Mouse (Mus musculus): Measurements from ENCODE around the gene Vax2.

Vax2 gene

GRCm38 (mm10) chr6:83711725-83712475, 836 bp downstream of the Vax2 start:
- no peak for DNase-seq (ENCODE audit: low spot score)

GRCm38 (mm10) chr6:83713271-83714136, 2.4 kb downstream of the Vax2 start:
- no peak for DNase-seq (ENCODE audit: low spot score)

- DNase-seq (ENCODE audit: low spot score): no peak
Observed at GRCm38 (mm10) chr6:83714221-83715123, 3.4 kb downstream of the Vax2 start.

GRCm38 (mm10) chr6:83715461-83716196, 4.6 kb downstream of the Vax2 start:
- DNase-seq (ENCODE audit: low spot score): no peak

- DNase-seq (ENCODE audit: low spot score): no peak
Observed at GRCm38 (mm10) chr6:83717026-83717425, 6.0 kb downstream of the Vax2 start.

GRCm38 (mm10) chr6:83722526-83722925, 11.5 kb downstream of the Vax2 start:
- DNase-seq (ENCODE audit: low spot score): no peak

GRCm38 (mm10) chr6:83727178-83727577, 16.1 kb downstream of the Vax2 start:
- DNase-seq (ENCODE audit: low spot score): peak; percentile 60

GRCm38 (mm10) chr6:83728488-83728887, 17.4 kb downstream of the Vax2 start:
- DNase-seq (ENCODE audit: low spot score): no peak

- DNase-seq (ENCODE audit: low spot score): no peak
Observed at GRCm38 (mm10) chr6:83729350-83729970, 18.4 kb downstream of the Vax2 start.

GRCm38 (mm10) chr6:83731128-83731527, 20.1 kb downstream of the Vax2 start:
- DNase-seq (ENCODE audit: low spot score): peak; percentile 84

GRCm38 (mm10) chr6:83737311-83737710, 26.2 kb downstream of the Vax2 start:
- no peak for DNase-seq (ENCODE audit: low spot score)

GRCm38 (mm10) chr6:83738596-83738995, 27.5 kb downstream of the Vax2 start:
- no peak for DNase-seq (ENCODE audit: low spot score)

- DNase-seq (ENCODE audit: low spot score): no peak
Observed at GRCm38 (mm10) chr6:83742761-83743160, 31.7 kb downstream of the Vax2 start, which contains the start of gene Atp6v1b1. TSS of gene Atp6v1b1 (plus strand) at chr6:83742990.

- no peak for DNase-seq (ENCODE audit: low spot score)
Observed at GRCm38 (mm10) chr6:83743212-83743611, 32.1 kb downstream of the Vax2 start.

- DNase-seq (ENCODE audit: low spot score): no peak
Observed at GRCm38 (mm10) chr6:83744126-83744525, 33.1 kb downstream of the Vax2 start.

- no peak for DNase-seq (ENCODE audit: low spot score)
Observed at GRCm38 (mm10) chr6:83744557-83744956, 33.5 kb downstream of the Vax2 start.

GRCm38 (mm10) chr6:83745466-83745865, 34.4 kb downstream of the Vax2 start:
- DNase-seq (ENCODE audit: low spot score): no peak

GRCm38 (mm10) chr6:83749286-83749685, 38.2 kb downstream of the Vax2 start:
- peak; percentile 78 for DNase-seq (ENCODE audit: low spot score)

- DNase-seq (ENCODE audit: low spot score): peak; percentile 87
Observed at GRCm38 (mm10) chr6:83750171-83750684, 39.2 kb downstream of the Vax2 start.

- no peak for DNase-seq (ENCODE audit: low spot score)
Observed at GRCm38 (mm10) chr6:83756051-83756450, 45.0 kb downstream of the Vax2 start.

- no peak for DNase-seq (ENCODE audit: low spot score)
Observed at GRCm38 (mm10) chr6:83762344-83762743, 51.3 kb downstream of the Vax2 start, which contains the start of gene Ankrd53. TSS of gene Ankrd53 (plus strand) at chr6:83762644.
